Mouse (Mus musculus) stomach, postnatal 0 days (tissue): Measurements from ENCODE around the gene Mpnd. TPM values are rescaled to one million over a fixed set of nuclear protein-coding genes. Genes with fewer than 3 reads are reported as not detected.

ENCODE experiments used
- ATAC-seq: fragments of 200-750 bp; cut with Nextera tagmentation; 2 replicates; pipeline ENCODE4 v1.8.0; 2017; ENCODE audit not compliant: low FRiP score, low TSS enrichment
- DNase-seq: peaks from one replicate; pipeline ENCODE4 v3.0.0-alpha.2; 2016; ENCODE audit warnings: low spot score
- H3K27ac ChIP-seq: fragments of 300-500 bp; sonication (generic); replicated peaks from 2 replicates; pipeline ENCODE4 v1.5.1; 2014; ENCODE audit warnings: mild to moderate bottlenecking, control low read depth
- H3K27me3 ChIP-seq: fragments of 300-500 bp; sonication (generic); 2 replicates; pipeline ENCODE4 v1.6.1; 2014; ENCODE audit warnings: low read length; ENCODE audit not compliant: control insufficient read depth, insufficient read depth
- H3K36me3 ChIP-seq: fragments of 300-500 bp; sonication (generic); 2 replicates; pipeline ENCODE4 v1.6.1; 2014; ENCODE audit warnings: low read length, mixed read lengths; ENCODE audit not compliant: control insufficient read depth, insufficient read depth
- H3K4me1 ChIP-seq: fragments of 300-500 bp; sonication (generic); replicated peaks from 2 replicates; pipeline ENCODE4 v1.6.1; 2014; ENCODE audit warnings: antibody characterized with exemption; ENCODE audit not compliant: control insufficient read depth, insufficient read depth
- H3K4me2 ChIP-seq: fragments of 300-500 bp; sonication (generic); replicated peaks from 2 replicates; pipeline ENCODE4 v1.6.1; 2014; ENCODE audit warnings: low read depth, mild to moderate bottlenecking, control low read depth, moderate library complexity
- H3K4me3 ChIP-seq: fragments of 300-500 bp; sonication (generic); 2 replicates; pipeline ENCODE4 v1.5.1; 2014; ENCODE audit warnings: low read depth, low read length, control low read depth
- H3K9ac ChIP-seq: fragments of 300-500 bp; sonication (generic); 2 replicates; pipeline ENCODE4 v1.6.1; 2014; ENCODE audit warnings: mild to moderate bottlenecking, low read length, control low read depth, mixed read lengths
- H3K9me3 ChIP-seq: fragments of 300-500 bp; sonication (generic); 2 replicates; pipeline ENCODE4 v1.6.1; 2016; ENCODE audit warnings: low read length; ENCODE audit not compliant: control insufficient read depth
- CTCF ChIP-seq: IDR thresholded peaks from 2 replicates; pipeline ENCODE4 v1.5.1; 2016; ENCODE audit warnings: antibody characterized with exemption, low read depth, mild to moderate bottlenecking, moderate library complexity
- EP300 ChIP-seq: optimal IDR thresholded peaks from 2 replicates; pipeline ENCODE3; 2016; ENCODE audit warnings: antibody characterized with exemption
- WGBS: fragments of 180-500 bp; shearing (Covaris S2); extraction: QIAGEN DNeasy Blood & Tissue Kit; methylation state at CpG from one replicate; pipeline ENCODE4 v1.1.7; 2014; 5-methylcytosine and 5-hydroxymethylcytosine counted together
- polyA plus RNA-seq: library from polyadenylated mRNA; unstranded; fragments of >200 nt; fragmentation: Nextera tagmentation; extraction: Ambion mirVana; gene quantifications from 2 replicates; pipeline ENCODE4 v1.2.1, GENCODE M21; 2015

The Mpnd gene
- polyA plus RNA-seq, 1 experiment from 2014 or later = 28.9 TPM

DNA sequence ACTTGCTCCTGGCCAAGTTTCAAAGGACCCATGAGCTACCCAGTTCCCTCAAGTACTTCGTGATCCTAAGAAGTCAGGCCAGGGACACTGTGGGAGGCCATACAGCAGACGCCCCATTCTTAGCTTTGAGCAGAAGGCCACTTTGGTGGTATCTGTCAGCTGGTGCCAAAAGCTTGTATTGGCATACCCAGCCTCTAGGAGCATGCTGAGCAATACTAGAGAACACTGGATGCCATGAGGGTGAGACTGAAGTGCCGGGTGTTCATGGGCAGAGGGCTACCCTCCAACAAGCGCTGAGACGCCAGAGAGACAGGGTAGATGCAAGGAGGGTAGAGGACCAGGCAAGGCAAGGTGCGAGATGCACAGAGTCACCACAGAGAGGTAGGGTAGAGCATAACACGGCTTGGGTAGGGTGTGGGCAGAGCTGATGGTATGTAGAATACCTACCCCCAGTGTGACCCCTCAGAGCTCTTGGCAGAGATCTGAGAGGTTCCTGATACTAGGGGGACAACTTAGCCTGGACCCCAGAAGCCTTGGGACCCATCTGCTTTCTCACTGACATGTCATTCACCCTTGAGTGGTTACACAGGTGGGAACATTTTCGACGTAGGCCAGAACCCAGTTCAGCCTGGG, 24.8 kb downstream of the Mpnd start:
- no peaks in the 10 kb centered on the region for H3K9me3 ChIP-seq
- peaks cover 8% of the 10 kb centered on the region for H3K4me1 ChIP-seq
- H3K27ac ChIP-seq = no peak overlapping the region
- H3K27me3 ChIP-seq = no peaks in the 10 kb centered on the region
- no peak overlapping the region for H3K4me3 ChIP-seq
- H3K9ac ChIP-seq = no peak overlapping the region
- H3K36me3 ChIP-seq = peaks cover 2% of the 10 kb centered on the region; the same call in 1 of the 2 replicates
- 88% methylated on average over 9 of the region's 9 CpGs for WGBS
- DNase-seq (no peak), ATAC-seq (no peak)
- H3K4me2 ChIP-seq = no peak overlapping the region
- TF ChIP-seq CTCF = no peak
- TF ChIP-seq EP300 = no peak

DNA sequence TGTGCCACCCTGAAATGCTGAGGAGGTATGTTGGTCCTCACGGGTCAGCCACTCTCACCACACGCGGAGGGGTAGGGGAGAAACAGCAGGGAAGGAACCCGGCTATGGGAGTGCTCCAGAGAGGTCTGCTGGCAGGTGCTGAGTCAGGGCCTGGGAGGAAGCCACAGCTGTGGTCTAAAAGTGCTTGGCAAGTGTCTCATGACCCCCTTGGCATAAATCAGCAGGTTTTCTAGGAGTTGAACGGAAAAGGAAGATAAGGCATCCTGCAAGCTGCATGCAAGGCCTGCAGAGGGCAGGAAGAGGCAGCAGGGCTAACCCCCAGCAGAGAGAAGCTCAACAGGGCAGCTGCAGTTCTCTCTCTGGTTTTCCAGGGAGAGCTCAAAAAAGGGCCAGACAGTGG, 25.4 kb downstream of the Mpnd start:
- no peaks in the 10 kb centered on the region for H3K27me3 ChIP-seq
- no peak for TF ChIP-seq EP300
- peak; percentile 40 for TF ChIP-seq CTCF
- H3K36me3 ChIP-seq = peaks cover 2% of the 10 kb centered on the region; the same call in 1 of the 2 replicates
- no peaks in the 10 kb centered on the region for H3K9me3 ChIP-seq
- no peak overlapping the region for H3K4me3 ChIP-seq
- H3K9ac ChIP-seq = no peak overlapping the region
- DNase-seq (no peak), ATAC-seq (no peak)
- 59% methylated on average over 5 of the region's 5 CpGs for WGBS
- no peak overlapping the region for H3K27ac ChIP-seq
- H3K4me1 ChIP-seq = peaks cover 8% of the 10 kb centered on the region
- no peak overlapping the region for H3K4me2 ChIP-seq

DNA sequence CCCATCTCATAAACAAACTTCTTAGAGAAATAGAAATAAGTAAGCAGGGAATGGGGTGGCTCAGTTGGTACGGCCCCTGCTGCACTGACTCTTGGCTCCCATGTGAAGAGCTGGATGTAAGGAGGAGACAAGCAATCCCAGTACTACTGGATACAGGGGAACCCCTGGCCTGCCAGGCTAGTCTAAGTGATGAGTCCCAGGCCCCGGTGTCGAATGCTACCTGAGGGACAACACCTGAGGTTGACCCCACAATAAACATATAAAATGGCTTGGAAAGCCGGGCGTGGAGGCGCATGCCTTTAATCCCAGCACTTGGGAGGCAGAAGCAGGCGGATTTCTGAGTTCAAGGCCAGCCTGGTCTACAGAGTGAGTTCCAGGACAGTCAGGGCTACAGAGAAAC, 25.9 kb downstream of the Mpnd start:
- 0 out of 2 replicates have a peak overlapping the region, but pooled peaks have one; percentile 4 for H3K27ac ChIP-seq
- TF ChIP-seq CTCF (no peak), EP300 (no peak)
- H3K9me3 ChIP-seq = no peaks in the 10 kb centered on the region
- H3K9ac ChIP-seq = no peak overlapping the region
- ATAC-seq = no peak
- no peak for DNase-seq
- H3K36me3 ChIP-seq = peaks cover 2% of the 10 kb centered on the region; the same call in 1 of the 2 replicates
- 90% methylated on average over 7 of the region's 7 CpGs for WGBS
- no peak overlapping the region for H3K4me3 ChIP-seq
- peaks cover 8% of the 10 kb centered on the region for H3K4me1 ChIP-seq
- no peak overlapping the region for H3K4me2 ChIP-seq
- H3K27me3 ChIP-seq = no peaks in the 10 kb centered on the region

DNA sequence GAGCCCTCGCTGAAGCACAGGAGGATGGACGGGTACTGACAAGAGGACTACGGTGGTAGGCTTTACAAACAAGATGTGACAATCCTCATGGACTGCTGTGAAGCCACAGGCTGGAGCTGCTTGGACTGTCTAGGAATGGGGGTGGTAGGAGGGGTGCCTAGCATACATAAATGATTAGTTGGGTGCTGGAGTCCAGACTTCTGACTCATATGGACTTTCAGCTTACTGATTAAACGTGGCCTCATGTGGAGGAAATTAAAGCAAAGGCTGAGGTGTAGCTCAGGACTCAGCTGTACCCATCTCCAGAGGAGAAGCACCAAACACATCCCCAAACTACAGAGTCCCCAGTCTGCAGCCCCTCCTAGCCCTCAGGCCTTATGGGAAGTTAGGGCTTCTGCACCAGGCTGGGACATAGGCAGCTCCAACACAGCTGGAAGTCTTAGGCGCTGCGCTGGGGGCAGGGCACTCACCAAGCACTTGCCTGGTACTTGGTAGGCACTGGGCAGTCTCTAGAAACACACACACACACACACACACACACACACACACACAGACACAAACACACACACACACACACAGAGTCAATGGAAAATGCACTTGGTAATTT, 26.7 kb downstream of the Mpnd start:
- TF ChIP-seq CTCF = no peak
- no peak for TF ChIP-seq EP300
- Histone ChIP-seq H3K27me3 (no peaks in the 10 kb centered on the region), H3K36me3 (peaks cover 2% of the 10 kb centered on the region; the same call in 1 of the 2 replicates), H3K4me3 (no peak overlapping the region), H3K27ac (peak overlapping the region; percentile 63), H3K4me2 (peak overlapping the region; percentile 9; the same call in 1 of the 2 replicates), H3K9ac (peak overlapping the region; percentile 27; the same call in 1 of the 2 replicates), H3K9me3 (no peaks in the 10 kb centered on the region), H3K4me1 (peaks cover 8% of the 10 kb centered on the region)
- ATAC-seq (peak; percentile 61), DNase-seq (peak; percentile 48)
- 62% methylated on average over 6 of the region's 6 CpGs for WGBS

DNA sequence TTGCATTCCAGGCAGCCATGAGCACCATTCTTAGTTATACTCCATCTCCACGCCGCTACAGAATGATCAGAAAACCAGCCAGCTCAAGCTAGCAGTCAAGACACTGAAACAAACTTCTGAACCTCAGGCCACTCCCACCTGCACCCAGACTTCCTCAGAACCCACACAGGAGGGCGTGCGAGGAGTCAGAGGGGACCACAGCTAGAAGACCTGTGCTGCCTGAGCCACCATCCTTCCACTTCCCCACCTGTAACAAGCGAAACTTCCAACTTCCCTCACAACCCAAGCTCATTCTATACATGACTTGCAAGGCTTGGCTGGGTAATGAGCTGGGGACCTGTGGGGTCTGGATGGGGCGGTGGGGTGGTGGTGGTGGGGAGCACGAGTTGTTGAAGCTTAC, 27.3 kb downstream of the Mpnd start:
- H3K4me1 ChIP-seq = peaks cover 8% of the 10 kb centered on the region
- DNase-seq (no peak), ATAC-seq (no peak)
- TF ChIP-seq CTCF (no peak), EP300 (no peak)
- peak overlapping the region; percentile 63 for H3K27ac ChIP-seq
- WGBS = 63% methylated on average over 7 of the region's 7 CpGs
- H3K9ac ChIP-seq = peak overlapping the region; percentile 27; the same call in 1 of the 2 replicates
- H3K9me3 ChIP-seq = no peaks in the 10 kb centered on the region
- H3K36me3 ChIP-seq = peaks cover 2% of the 10 kb centered on the region; the same call in 1 of the 2 replicates
- H3K27me3 ChIP-seq = no peaks in the 10 kb centered on the region
- no peak overlapping the region for H3K4me3 ChIP-seq
- H3K4me2 ChIP-seq = peak overlapping the region; percentile 12; the same call in 1 of the 2 replicates
